Mouse (Mus musculus) MEL-GATA-1-ER (cell line): ENCODE measurements around the gene Slc35a5.
A peak's percentile ranks its signal among the peaks of the same experiment; 100 is the strongest.

Source experiments
- DNase-seq: peaks from one replicate; pipeline ENCODE4 v3.0.0-alpha.2; 2012; ENCODE audit warnings: low read depth; ENCODE audit errors: extremely low read depth

Gene Slc35a5

DNA sequence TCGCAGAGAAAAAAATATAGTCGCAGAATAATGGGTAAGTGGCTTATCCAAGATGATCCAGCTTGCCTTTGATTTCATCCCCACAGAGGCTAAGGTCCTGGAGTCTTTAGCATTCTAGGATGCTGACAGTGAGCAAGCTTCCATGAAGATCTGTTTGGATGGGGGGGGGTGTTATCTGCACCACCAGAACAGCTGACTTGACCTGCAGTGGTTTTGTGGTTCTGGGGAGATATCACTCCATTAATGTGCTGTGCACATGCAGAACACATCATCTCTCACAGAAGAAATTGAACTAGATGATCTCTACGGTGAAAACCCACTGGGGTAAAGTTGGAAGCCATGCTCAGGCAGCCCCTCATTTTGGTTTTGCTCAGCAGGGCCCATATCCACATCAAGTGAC, 41.3 kb downstream of the Slc35a5 start:
- DNase-seq, result no peak

DNA sequence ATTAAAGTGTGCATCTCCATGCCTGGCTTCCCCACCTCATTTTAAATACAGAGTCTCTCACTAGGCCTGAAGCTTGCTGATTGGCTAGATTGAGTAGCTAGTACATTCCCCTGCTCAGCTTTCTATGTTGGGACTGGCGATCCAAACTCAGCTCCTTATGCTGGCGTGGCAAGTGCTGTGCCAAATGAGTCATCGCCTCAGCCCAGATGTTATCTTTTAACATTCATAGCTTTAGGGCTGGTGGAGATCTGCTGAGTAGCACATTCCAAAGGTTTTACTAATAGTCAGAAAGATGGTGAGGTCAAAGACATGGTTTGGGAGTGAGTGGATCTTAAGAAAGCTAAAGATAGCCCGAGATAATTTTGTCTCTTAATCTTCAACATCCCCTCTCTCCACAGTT, 48.0 kb downstream of the Slc35a5 start:
- no peak for DNase-seq

DNA sequence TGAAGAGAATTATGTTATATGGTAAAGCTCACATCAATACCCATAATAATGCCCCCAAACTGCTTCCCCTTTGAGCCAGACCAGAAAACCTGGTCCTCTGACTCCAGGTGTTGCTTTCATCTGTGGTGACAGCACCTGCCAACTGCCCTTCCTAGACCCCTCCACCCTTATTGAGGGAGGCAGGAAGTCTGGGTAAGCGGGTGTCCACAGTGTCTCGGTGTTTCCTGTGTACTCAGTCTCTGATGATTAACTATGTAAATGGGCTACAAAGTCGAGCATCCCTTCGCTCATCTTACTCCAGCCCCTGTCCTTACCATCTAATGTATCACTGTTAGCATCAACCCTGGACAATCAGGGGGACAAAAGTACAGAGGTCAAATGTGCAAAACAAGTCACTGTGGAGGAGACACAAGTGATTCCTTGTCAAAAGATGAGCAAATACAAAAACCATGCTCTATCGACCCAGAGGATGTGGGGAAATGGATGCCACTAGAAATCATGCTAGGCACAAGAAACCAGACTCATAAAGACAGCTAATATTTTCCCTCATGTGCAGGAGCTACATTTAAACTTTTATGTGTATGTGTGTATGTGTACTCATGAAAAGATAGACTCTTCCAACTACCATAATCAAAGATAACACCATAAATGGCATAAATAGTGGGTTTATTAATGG, 50.2 kb downstream of the Slc35a5 start:
- no peak for DNase-seq

DNA sequence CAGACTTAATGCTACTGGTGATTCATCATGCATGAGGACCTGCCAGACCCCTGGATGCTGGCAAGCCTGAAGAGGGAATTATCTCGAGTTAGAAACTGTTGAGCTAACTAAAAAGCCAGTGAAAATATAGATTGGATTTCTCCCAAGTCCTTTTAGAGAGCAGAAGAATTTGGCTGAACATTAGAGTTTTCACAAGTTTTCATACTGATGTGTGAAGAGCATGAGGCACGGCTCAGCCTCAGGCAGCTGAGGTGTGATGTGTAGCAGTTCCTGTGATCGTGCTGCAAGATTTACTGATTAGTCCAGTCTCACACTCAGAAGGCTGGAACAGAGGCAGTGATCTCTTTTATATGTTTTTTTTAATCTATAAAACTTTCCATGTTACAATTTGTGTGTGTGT, 53.5 kb downstream of the Slc35a5 start:
- no peak for DNase-seq

DNA sequence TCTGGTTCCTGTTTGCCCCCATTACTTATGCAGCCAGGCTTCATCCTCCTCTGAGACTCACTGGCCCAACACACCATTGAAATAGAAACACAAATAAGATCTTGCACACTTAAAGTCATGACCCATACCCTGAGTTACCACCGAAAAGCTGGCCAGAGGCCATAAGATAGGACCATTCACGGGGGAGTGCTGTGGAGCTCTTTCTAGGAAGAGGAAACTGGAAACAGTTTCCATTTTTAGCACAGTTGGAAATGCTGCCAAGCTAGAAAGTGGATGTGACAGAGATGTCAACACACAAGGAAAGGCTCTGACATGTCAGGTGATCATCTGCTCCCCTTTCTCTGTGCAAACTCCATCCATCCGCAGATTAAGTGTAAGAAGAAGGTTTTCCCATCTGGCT, 57.6 kb downstream of the Slc35a5 start:
- no peak for DNase-seq

DNA sequence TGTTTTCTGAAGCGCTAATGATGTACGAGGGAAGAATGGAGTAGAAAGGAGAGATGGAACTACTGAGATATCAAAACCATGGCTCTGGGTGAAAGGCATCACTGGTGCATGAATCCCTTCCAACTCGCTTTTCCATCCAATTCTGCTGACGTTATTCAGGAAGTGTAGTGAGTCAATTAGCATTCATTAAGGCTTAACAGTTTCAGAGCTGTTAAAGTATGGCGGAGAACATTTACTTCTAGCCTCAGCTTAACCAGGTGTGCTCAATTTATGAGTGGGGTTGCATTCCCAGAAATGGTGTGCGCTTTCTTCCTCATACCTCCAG, 59.7 kb downstream of the Slc35a5 start:
- no peak for DNase-seq

DNA sequence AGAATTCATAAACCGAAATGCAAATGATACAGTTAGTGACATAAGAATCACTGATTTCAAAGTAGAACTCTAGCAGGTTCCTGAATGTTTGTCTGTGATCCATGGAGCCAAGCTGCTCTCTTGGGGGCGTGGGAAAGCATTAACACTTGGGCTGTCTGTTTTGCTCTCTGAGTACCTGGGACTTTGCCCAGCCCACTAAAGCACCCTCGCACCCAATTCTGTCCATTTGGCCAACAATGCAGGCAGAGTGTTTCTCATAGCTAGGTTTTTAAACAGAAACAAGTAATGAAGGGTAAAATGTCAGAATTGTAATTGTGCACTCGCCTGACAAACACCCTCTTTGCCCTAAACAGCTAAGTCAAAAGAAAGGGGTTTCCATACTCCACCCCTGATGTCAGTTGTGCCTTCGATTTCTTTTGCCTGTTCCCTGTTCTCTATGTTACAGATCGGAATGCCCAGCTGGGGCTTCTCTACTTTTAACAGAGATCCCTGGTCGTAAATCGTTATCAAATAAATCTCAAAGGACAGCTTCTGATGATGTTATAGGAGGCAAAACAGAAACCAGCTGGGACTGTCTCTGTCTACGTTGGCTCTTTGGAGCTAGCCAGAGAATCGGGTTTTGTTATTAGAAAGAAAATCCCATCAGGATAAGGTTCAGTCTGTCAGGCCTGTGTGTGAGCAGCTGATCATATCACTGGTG, 60.2 kb downstream of the Slc35a5 start:
- DNase-seq, result no peak

DNA sequence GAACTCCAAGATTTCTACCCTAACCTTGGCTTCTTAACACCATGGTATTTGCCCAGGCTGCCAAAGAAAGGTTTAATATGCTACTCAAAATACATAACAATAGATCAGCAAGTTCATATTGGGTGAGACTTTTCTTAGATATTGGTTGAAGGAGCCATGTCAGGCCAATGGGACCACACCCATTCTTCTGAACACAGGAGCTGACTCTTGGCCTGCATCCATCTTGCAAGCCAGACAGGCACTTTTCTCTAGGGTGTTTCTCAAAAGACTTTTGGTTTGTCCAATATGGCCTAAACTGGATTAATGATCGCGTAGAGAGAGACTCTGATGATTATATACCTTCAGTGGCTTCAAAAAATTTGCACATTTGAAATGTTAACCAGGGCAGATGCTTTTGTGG, 61.0 kb downstream of the Slc35a5 start:
- DNase-seq, result no peak

DNA sequence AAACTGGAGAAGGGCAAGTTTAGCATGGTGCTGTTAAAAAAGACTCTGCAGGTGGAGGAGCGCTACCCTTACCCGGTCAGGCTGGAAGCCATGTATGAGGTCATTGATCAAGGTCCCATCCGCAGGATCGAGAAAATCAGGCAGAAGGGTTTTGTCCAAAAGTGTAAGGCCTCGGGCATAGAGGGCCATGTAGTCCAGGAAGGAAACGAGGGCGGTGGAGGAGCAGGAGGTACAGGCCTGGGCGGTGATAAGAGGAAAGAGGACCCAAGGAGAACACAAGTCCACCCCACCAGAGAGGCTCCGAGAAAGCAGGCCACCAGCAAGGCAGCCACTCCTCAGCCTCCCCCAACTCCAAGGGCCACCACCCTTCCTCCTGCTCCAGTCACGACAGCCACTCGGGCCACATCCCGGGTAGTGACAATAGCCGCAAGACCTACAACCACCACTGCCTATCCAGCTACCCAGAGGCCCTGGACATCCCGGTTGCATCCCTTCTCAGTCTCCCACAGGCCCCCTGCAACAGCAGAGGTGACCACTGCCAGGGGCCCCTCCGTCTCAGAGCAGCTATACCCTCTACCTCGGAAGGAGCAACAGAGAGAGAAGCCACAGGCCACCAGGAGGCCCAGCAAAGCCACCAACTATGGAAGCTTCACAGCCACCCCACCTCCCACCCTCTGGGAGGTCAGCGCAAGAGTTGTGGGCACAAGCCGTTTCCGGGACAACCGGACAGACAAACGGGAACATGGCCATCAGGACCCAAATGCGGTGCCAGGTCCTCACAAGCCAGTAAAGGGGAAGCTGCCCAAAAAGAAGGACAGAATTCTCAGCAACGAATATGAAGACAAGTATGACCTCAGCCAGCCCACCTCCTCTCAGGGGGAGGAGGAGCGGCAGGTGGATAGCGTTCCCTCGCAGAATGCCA, 62.7 kb downstream of the Slc35a5 start:
- no peak for DNase-seq

DNA sequence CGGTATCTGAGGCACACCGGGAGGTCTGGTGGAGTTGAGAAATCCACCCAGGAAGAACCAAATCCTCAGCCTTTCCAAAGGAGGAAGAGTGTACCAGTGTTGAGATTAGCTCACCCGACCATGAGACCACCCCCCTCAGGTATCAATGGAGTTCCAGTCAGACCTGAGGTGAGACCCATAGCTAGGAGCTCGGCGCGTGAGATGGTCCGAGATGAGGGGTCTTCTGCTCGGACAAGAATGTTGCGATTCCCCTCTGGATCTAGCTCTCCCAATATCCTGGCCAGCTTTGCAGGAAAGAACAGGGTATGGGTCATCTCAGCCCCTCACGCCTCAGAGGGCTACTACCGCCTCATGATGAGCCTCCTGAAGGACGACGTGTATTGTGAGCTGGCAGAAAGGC, 63.5 kb downstream of the Slc35a5 start:
- no peak for DNase-seq

DNA sequence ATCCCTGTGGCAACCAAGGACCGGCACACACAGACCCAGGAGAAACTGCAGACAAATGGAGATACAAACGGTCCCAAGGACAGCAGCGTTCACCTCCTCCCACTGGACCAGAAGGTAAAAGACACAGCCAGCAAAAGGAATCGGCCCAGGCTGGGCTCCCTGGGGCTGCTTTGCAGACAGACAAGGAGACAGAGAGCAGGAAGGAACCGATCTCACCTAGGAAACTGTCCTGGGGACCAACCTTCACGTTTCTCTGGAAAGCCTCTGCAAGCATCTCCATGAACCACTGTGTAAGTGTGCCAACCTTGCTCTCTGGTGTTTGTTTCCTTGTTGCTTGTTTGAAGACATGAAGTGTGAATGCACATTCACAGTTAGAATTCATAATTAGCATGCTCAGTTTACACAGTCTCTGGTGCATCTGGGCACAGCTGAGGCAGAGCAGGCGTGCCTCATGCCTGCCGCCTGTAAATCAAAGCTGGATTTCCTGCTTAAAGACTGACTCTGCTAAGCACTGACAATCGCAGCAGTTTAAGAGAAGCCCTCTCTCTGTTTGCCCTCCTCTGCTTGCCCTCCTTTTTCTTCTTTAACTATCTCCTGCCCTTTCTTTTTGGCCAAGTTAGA, 64.3 kb downstream of the Slc35a5 start:
- no peak for DNase-seq

DNA sequence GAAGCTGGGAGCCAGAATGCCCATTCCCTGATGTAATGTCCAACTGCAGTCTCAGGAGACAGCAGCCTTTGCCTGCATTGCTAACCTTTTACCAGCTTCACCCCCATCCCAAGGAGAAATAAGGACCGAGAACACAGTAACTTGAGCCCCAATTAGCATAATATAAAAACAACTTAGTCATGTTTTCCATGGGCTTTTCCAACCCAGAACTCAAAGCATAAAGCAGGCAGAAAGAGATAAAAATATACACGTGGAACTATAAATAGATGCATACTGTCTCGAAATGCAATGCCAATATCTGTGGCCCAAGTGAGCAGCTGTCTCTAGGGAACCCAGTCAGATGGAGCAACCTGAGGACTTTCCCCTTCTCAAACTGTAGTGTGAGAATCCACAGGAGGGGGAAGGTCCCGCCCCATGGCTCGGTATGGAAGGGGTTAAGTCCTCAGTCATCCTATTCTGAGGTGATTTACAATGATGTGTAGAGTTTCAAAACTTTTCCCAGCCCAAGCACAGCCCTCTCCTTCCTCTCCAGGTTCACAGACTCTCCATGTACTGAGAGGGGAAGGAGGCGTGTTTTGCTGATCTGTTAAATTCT, 65.3 kb downstream of the Slc35a5 start, which contains the start of gene Ccdc80:
TSS of gene Ccdc80 (plus strand) at position 266 of the 595 bp plus-strand sequence.
- DNase-seq, result no peak

DNA sequence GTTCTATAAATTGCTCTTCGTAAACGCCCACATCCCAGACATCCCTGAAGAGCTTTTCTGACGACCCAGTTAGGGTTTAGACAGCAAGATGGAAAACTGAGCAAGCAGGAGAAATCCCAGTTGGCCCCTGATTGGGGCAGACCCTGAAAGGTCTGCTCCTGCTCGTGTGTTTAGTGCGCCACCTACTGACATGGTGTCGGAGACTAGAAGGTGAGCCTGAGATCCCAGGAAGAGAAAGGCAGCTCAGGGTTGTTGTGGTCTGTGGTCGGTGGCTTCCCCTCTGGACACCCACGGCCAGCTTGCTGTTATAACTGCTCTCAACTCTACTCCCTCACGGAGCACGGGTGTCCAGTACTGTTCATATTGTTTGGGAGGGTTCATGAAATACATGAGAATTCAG, 68.5 kb downstream of the Slc35a5 start:
- peak; percentile 48 for DNase-seq
